Mouse (Mus musculus) lung, embryonic 15.5 days (tissue): ENCODE measurements around the gene Nipal3. TPM values are rescaled to one million over a fixed set of nuclear protein-coding genes. Genes with fewer than 3 reads are reported as not detected.
A peak's percentile ranks its signal among the peaks of the same experiment; 100 is the strongest.

ENCODE experiments used
- ATAC-seq: fragments of 200-750 bp; cut with Nextera tagmentation; 2 replicates; pipeline ENCODE4 v1.8.0; 2017; ENCODE audit warnings: moderate number of reproducible peaks, borderline replicate concordance; ENCODE audit not compliant: low FRiP score, low TSS enrichment; ENCODE audit errors: extremely low read depth
- H3K27ac ChIP-seq: fragments of 300-500 bp; sonication (generic); 2 replicates; pipeline ENCODE4 v1.5.1; 2015; ENCODE audit warnings: moderate library complexity, mild to moderate bottlenecking, inconsistent platforms
- H3K27me3 ChIP-seq: fragments of 300-500 bp; sonication (generic); 2 replicates; pipeline ENCODE4 v1.6.1; 2015; ENCODE audit warnings: inconsistent platforms
- H3K36me3 ChIP-seq: fragments of 300-500 bp; sonication (generic); 2 replicates; pipeline ENCODE4 v1.6.1; 2015; ENCODE audit warnings: inconsistent platforms
- H3K4me1 ChIP-seq: fragments of 300-500 bp; sonication (generic); 2 replicates; pipeline ENCODE4 v1.6.1; 2015; ENCODE audit warnings: inconsistent platforms
- H3K4me2 ChIP-seq: fragments of 300-500 bp; sonication (generic); 2 replicates; pipeline ENCODE4 v1.6.1; 2015; ENCODE audit warnings: inconsistent platforms, mild to moderate bottlenecking, moderate library complexity
- H3K4me3 ChIP-seq: fragments of 300-500 bp; sonication (generic); 2 replicates; pipeline ENCODE4 v1.5.1; 2015; ENCODE audit warnings: mild to moderate bottlenecking, inconsistent platforms
- H3K9ac ChIP-seq: fragments of 300-500 bp; sonication (generic); 2 replicates; pipeline ENCODE4 v1.6.1; 2015; ENCODE audit warnings: inconsistent platforms
- H3K9me3 ChIP-seq: fragments of 300-500 bp; sonication (generic); 2 replicates; pipeline ENCODE4 v1.6.1; 2016; ENCODE audit warnings: inconsistent platforms
- WGBS: fragments of 180-500 bp; shearing (Covaris S2); methylation state at CpG from one replicate; pipeline ENCODE4 v1.1.7; 2015; 5-methylcytosine and 5-hydroxymethylcytosine counted together
- polyA plus RNA-seq: library from polyadenylated mRNA; unstranded; fragments of >200 nt; fragmentation: Nextera tagmentation; extraction: Ambion mirVana; gene quantifications from 2 replicates; pipeline ENCODE4 v1.2.1, GENCODE M21; 2015

Gene Nipal3
- 5.2 and 5.7 TPM in 2 replicates for polyA plus RNA-seq

- WGBS, result under 1% methylated on average over 47 of the region's 53 CpGs
- peak within 1 kb of the TSS; percentile 52 for H3K9ac ChIP-seq
- H3K27me3 ChIP-seq, result no peaks in the 10 kb centered on the region
- no peaks in the 10 kb centered on the region for H3K9me3 ChIP-seq
- no peaks in the 10 kb centered on the region for H3K36me3 ChIP-seq
- H3K4me2 ChIP-seq, result peak within 1 kb of the TSS; percentile 88
- ATAC-seq, result peak; percentile 95
- H3K27ac ChIP-seq, result peak within 1 kb of the TSS; percentile 84
- peaks cover 21% of the 10 kb centered on the region for H3K4me1 ChIP-seq
- H3K4me3 ChIP-seq, result peak within 1 kb of the TSS; percentile 66
Observed at GRCm38 (mm10) chr4:135494521-135495396, at the start of gene Nipal3, which contains the start of gene Stpg1. Gene Nipal3 (minus strand): TSS chr4:135495038. Gene Stpg1 (plus strand): TSS chr4:135494790.

GRCm38 (mm10) chr4:135544284-135544683 is 49.4 kb upstream of the Nipal3 start:
- no peaks in the 10 kb centered on the region for H3K36me3 ChIP-seq
- H3K27me3 ChIP-seq, result no peaks in the 10 kb centered on the region
- no peak overlapping the region for H3K4me3 ChIP-seq
- no peaks in the 10 kb centered on the region for H3K9me3 ChIP-seq
- 0 out of 2 replicates have a peak overlapping the region, but pooled peaks have one; percentile 90 for H3K27ac ChIP-seq
- H3K4me2 ChIP-seq, result no peak overlapping the region
- WGBS, result 52% methylated on average over 2 of the region's 2 CpGs
- no peak for ATAC-seq
- H3K4me1 ChIP-seq, result peaks cover 51% of the 10 kb centered on the region
- no peak overlapping the region for H3K9ac ChIP-seq

- H3K9ac ChIP-seq, result no peak overlapping the region
- no peaks in the 10 kb centered on the region for H3K27me3 ChIP-seq
- H3K36me3 ChIP-seq, result no peaks in the 10 kb centered on the region
- no peak for ATAC-seq
- no peak overlapping the region for H3K4me3 ChIP-seq
- no peak overlapping the region for H3K27ac ChIP-seq
- no peaks in the 10 kb centered on the region for H3K9me3 ChIP-seq
- H3K4me2 ChIP-seq, result no peak overlapping the region
- WGBS, result 61% methylated on average over 9 of the region's 9 CpGs
- H3K4me1 ChIP-seq, result peaks cover 12% of the 10 kb centered on the region
Observed at GRCm38 (mm10) chr4:135540057-135540456, 45.2 kb upstream of the Nipal3 start.

GRCm38 (mm10) chr4:135539056-135539455 is 44.2 kb upstream of the Nipal3 start:
- H3K4me3 ChIP-seq, result no peak overlapping the region
- no peak overlapping the region for H3K27ac ChIP-seq
- H3K9ac ChIP-seq, result no peak overlapping the region
- WGBS, result 76% methylated on average over 12 of the region's 12 CpGs
- H3K36me3 ChIP-seq, result no peaks in the 10 kb centered on the region
- peaks cover 2% of the 10 kb centered on the region; the same call in 1 of the 2 replicates for H3K4me1 ChIP-seq
- H3K9me3 ChIP-seq, result no peaks in the 10 kb centered on the region
- ATAC-seq, result no peak
- H3K4me2 ChIP-seq, result no peak overlapping the region
- H3K27me3 ChIP-seq, result no peaks in the 10 kb centered on the region

GRCm38 (mm10) chr4:135535021-135535420 is 40.2 kb upstream of the Nipal3 start:
- WGBS, result 99% methylated on average over 3 of the region's 3 CpGs
- no peak for ATAC-seq

GRCm38 (mm10) chr4:135533001-135533400 is 38.2 kb upstream of the Nipal3 start:
- 63% methylated on average over 6 of the region's 6 CpGs for WGBS

More at GRCm38 (mm10) chr4:135535021-135535420, 40.2 kb upstream of the Nipal3 start:
- no peak overlapping the region for H3K4me2 ChIP-seq
- H3K9ac ChIP-seq, result no peak overlapping the region
- H3K9me3 ChIP-seq, result no peaks in the 10 kb centered on the region
- no peaks in the 10 kb centered on the region for H3K4me1 ChIP-seq
- H3K4me3 ChIP-seq, result no peak overlapping the region
- no peaks in the 10 kb centered on the region for H3K27me3 ChIP-seq
- H3K27ac ChIP-seq, result no peak overlapping the region
- no peaks in the 10 kb centered on the region for H3K36me3 ChIP-seq

GRCm38 (mm10) chr4:135531771-135532613 is 37.2 kb upstream of the Nipal3 start:
- no peak for ATAC-seq
- Histone ChIP-seq H3K4me3 (no peak overlapping the region), H3K36me3 (no peaks in the 10 kb centered on the region), H3K4me2 (no peak overlapping the region), H3K9ac (no peak overlapping the region), H3K27ac (no peak overlapping the region), H3K27me3 (no peaks in the 10 kb centered on the region), H3K9me3 (no peaks in the 10 kb centered on the region), H3K4me1 (no peaks in the 10 kb centered on the region)
- 51% methylated on average over 9 of the region's 9 CpGs for WGBS

More at GRCm38 (mm10) chr4:135533001-135533400, 38.2 kb upstream of the Nipal3 start:
- no peaks in the 10 kb centered on the region for H3K9me3 ChIP-seq
- no peak overlapping the region for H3K27ac ChIP-seq
- no peak for ATAC-seq
- no peak overlapping the region for H3K4me3 ChIP-seq
- H3K27me3 ChIP-seq, result no peaks in the 10 kb centered on the region
- H3K4me1 ChIP-seq, result no peaks in the 10 kb centered on the region
- H3K36me3 ChIP-seq, result no peaks in the 10 kb centered on the region
- H3K4me2 ChIP-seq, result no peak overlapping the region
- no peak overlapping the region for H3K9ac ChIP-seq

GRCm38 (mm10) chr4:135531236-135531635 is 36.4 kb upstream of the Nipal3 start:
- Histone ChIP-seq H3K9me3 (no peaks in the 10 kb centered on the region), H3K27ac (no peak overlapping the region), H3K36me3 (no peaks in the 10 kb centered on the region), H3K27me3 (no peaks in the 10 kb centered on the region), H3K4me3 (no peak overlapping the region), H3K9ac (no peak overlapping the region), H3K4me2 (no peak overlapping the region), H3K4me1 (no peaks in the 10 kb centered on the region)
- ATAC-seq, result no peak
- WGBS, result 89% methylated on average over 9 of the region's 9 CpGs

GRCm38 (mm10) chr4:135530270-135530669 is 35.4 kb upstream of the Nipal3 start:
- peaks cover 3% of the 10 kb centered on the region; the same call in 1 of the 2 replicates for H3K4me1 ChIP-seq
- no peaks in the 10 kb centered on the region for H3K27me3 ChIP-seq
- no peak overlapping the region for H3K4me3 ChIP-seq
- ATAC-seq, result no peak
- H3K9ac ChIP-seq, result no peak overlapping the region
- no peak overlapping the region for H3K4me2 ChIP-seq
- H3K27ac ChIP-seq, result no peak overlapping the region
- 60% methylated on average over 2 of the region's 2 CpGs for WGBS
- no peaks in the 10 kb centered on the region for H3K9me3 ChIP-seq
- no peaks in the 10 kb centered on the region for H3K36me3 ChIP-seq

- H3K9ac ChIP-seq, result no peak overlapping the region
- WGBS, result 39% methylated on average over 14 of the region's 14 CpGs
- H3K27me3 ChIP-seq, result no peaks in the 10 kb centered on the region
- no peak overlapping the region for H3K27ac ChIP-seq
- ATAC-seq, result no peak; the same call in 1 of the 2 replicates
- no peak overlapping the region for H3K4me2 ChIP-seq
- peaks cover 10% of the 10 kb centered on the region for H3K4me1 ChIP-seq
- H3K4me3 ChIP-seq, result no peak overlapping the region
- H3K9me3 ChIP-seq, result no peaks in the 10 kb centered on the region
- no peaks in the 10 kb centered on the region for H3K36me3 ChIP-seq
Observed at GRCm38 (mm10) chr4:135526039-135526710, 31.3 kb upstream of the Nipal3 start.

GRCm38 (mm10) chr4:135525057-135525456 is 30.2 kb upstream of the Nipal3 start:
- 61% methylated on average over 12 of the region's 12 CpGs for WGBS

More at GRCm38 (mm10) chr4:135525057-135525456, 30.2 kb upstream of the Nipal3 start:
- H3K36me3 ChIP-seq, result no peaks in the 10 kb centered on the region
- no peak overlapping the region for H3K9ac ChIP-seq
- H3K27ac ChIP-seq, result peak overlapping the region; percentile 62
- H3K4me2 ChIP-seq, result no peak overlapping the region
- H3K4me1 ChIP-seq, result peaks cover 10% of the 10 kb centered on the region
- no peaks in the 10 kb centered on the region for H3K27me3 ChIP-seq
- H3K4me3 ChIP-seq, result no peak overlapping the region
- ATAC-seq, result no peak
- H3K9me3 ChIP-seq, result no peaks in the 10 kb centered on the region
